Mouse (Mus musculus) cerebellum, postnatal 14 days (tissue): Measurements from ENCODE around the gene Slc5a11.

Experiments used
- DNase-seq, 2 experiments: peaks; one replicate each; pipeline ENCODE4 v3.0.0; 2021; ENCODE audit warnings: mixed read lengths in 2 of 2

The Slc5a11 gene

DNA sequence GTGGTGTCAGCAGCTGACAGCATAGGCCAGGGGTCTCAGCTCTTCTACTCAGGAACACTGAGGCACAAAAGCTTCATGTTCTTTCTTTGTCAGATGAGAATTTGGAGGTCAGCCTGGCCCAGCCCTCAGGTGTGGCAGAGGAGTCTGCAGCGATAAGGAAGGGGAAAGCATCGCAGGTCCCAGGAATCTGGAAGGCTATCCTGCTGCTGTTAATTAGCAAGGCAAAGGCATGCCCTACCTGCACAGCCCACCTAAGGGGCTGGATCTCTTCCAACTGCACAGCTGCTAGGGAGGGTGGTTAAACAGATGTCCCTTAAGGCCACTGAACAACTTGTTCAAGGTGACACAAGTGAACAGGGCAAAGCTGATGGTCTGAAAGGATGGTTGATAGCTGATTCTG, 558 bp downstream of the Slc5a11 start:
- DNase-seq = no peak

DNA sequence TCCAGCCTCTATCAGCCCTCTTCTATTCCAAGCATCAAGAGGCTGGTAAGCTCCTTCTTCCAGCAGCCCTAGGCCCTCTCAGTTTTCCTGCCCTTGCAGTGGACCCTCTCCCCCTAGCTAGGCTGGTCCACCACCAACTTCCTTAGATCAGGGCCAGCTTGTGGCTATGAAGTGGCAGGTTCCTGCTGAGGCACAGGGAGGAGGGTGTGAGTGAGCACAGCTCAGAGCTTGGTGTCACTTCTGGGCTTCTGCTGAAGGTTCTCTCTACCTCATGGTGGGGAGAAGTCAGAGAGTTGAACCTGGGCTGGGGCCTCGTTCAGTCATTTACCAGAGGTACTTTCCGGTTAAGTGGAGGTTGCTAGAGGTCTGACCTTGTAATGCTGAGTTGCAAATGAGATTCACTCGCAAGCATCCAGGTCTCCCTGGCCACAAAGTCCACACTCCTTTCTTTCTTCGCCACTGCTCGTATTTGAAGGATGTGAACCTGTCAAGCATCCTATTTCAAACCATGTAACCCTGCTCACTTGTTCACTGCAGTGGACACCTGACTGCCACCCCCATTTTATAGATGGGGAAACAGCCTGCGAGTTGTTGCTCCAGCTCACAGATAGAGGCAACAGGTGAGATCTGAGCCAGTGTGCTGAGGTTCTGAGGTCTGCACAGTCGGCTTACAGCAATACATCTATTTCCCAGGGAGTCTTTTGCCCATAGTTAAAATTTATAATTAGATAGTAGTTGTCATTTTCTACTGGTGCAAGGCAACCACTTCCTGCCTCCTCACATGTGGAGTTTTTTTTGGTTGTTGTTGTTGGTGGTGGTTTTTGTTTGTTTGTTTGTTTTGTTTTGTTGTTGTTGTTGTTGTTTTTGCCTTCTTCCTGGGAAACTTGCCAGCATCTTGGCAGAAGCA, 3.1 kb downstream of the Slc5a11 start:
- no peak for DNase-seq

DNA sequence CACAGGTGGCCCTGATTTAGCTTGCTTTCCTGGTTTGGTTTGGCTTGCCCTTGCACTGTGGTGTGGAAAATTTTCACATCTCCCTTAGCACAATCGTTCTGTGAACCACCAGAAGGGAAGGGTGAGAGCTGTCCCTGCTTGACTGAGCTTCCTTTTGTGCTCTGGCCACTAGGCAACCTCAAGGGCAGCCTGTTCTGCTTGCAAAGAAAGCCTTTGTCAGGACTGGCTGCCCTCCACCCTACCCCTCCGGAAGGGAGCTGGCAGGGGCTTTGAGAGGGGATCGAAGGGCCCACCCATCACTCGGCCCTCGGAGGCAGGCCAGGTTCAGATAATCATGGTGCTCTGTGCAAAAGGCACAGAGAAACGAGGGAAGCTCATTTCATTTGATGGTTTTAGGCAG, 4.0 kb downstream of the Slc5a11 start:
- DNase-seq = no peak

GRCm38 (mm10) chr7:123219781-123220632, 5.4 kb downstream of the Slc5a11 start:
- no peak for DNase-seq

GRCm38 (mm10) chr7:123220633-123220942, 6.0 kb downstream of the Slc5a11 start:
- DNase-seq = no peak

- DNase-seq = no peak
Observed at GRCm38 (mm10) chr7:123224076-123224475, 9.5 kb downstream of the Slc5a11 start.

GRCm38 (mm10) chr7:123225159-123225558, 10.6 kb downstream of the Slc5a11 start:
- no peak for DNase-seq

DNA sequence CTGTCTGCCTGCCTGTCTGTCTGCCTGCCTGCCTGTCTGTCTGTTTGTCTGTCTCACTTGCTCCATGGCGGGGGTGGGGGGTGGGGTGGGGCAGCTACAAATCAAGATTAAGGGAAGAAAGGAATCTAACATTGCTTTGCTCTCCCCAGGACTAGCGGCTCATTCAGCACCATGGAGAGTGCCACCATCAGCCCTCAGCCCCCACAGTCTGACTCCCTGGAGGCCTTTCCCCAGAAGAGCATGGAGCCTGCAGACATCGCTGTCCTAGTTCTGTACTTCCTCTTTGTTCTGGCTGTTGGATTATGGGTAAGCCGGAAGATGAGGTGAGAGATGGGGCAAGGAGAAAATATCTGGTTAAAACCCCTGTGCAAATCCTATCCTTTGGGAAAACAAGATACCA, 20.9 kb downstream of the Slc5a11 start:
- DNase-seq = no peak

DNA sequence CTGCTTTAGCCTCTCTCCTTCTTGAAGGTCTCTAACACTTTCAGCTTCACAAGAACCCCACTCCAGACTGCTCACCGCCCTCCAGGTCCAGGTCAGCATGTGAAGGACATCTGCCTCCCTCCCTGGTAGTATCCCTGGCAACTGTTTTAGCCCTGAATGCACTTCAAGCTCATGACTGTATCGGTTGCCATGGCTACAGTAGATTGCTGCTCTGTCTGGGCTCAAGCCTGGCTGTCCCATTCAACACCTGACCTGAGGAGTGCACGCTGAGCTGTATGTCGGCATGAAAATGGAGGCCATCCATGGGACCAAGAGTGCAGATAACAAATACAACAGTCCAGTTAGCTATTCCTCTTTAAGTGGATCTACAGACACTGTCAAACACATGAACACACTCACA, 24.0 kb downstream of the Slc5a11 start:
- no peak for DNase-seq

DNA sequence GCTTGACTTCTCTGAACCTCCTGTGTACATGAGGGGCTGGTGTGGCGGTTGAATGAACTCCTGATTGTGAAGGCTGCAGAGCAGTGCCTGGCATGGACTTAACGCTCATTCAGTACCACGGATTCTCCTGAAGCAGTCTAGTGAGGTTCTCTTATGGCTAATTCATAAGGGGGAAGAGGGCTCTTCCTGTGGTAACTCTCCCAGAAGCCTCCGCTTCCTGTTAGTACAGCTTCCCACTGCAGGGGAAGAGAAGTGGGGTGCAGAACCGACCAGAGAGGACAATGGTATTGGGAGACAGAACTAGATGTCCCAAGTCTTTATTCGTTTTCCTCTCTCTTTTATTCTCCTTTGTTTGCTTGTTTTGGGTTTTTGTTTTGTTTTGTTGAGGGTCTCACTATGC, 25.5 kb downstream of the Slc5a11 start:
- DNase-seq = no peak

DNA sequence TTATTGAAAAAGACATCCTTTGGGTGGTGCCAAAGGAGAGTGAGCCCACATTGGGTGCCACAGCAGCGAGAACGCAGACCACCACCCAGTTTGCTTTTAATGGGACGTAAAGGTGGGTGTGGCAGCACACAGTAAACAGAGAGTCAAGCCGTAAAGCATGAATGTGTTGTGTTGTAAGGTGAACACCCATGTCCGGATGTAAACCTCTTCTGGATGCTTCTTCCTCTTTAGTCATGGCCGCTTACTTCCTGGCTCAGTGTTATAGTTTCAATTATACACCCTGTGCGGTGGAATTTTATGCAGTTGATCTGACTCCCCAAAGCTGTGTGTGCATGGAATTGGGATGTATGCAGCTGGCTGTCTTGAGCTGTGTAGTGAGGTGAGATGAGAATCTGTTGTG, 27.7 kb downstream of the Slc5a11 start:
- DNase-seq = no peak

- no peak for DNase-seq
Observed at GRCm38 (mm10) chr7:123244833-123245232, 30.3 kb downstream of the Slc5a11 start.

- no peak for DNase-seq
Observed at GRCm38 (mm10) chr7:123246504-123247084, 32.0 kb downstream of the Slc5a11 start.

GRCm38 (mm10) chr7:123248166-123248565, 33.6 kb downstream of the Slc5a11 start:
- DNase-seq = no peak

GRCm38 (mm10) chr7:123251343-123251742, 36.8 kb downstream of the Slc5a11 start:
- no peak for DNase-seq

DNA sequence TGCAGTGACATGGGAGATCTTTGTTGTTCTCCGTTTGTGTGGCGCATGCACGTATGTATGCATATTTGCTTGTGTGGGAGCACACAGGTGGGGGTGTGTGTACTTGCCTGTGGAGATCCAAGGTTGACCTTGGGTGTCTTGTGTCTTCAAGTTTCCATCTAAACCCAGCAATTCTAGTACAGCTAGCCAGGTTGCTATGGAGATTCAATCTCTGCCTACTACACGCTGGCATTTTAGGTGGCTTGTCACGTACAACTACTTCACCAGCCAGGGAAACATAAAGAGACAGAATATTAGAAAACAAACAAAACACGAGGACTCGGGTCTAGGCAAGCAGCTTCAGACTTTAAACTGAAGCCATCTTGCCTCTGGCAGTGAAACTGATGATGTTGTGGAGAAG, 38.8 kb downstream of the Slc5a11 start:
- no peak for DNase-seq

GRCm38 (mm10) chr7:123254196-123254970, 39.8 kb downstream of the Slc5a11 start:
- no peak for DNase-seq

GRCm38 (mm10) chr7:123258103-123258502, 43.5 kb downstream of the Slc5a11 start:
- no peak for DNase-seq

DNA sequence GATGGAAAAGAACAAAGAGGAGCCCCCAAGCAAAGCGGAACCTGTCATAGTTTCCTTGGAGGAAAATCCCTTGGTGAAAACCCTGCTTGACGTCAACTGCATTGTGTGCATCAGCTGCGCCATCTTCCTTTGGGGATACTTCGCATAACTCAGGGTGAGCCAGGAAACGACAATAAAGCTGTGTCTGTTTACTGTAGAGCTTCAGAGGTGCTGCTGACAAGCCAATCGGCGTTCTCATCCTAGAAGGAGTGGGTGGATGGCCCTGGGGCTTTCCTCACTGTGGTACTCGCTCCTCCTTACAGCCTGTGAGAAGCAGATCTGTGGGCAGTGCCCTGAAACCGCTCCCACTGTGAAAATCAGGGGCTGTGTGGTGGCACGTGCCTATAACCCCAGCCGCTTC, 58.5 kb downstream of the Slc5a11 start:
- no peak for DNase-seq

DNA sequence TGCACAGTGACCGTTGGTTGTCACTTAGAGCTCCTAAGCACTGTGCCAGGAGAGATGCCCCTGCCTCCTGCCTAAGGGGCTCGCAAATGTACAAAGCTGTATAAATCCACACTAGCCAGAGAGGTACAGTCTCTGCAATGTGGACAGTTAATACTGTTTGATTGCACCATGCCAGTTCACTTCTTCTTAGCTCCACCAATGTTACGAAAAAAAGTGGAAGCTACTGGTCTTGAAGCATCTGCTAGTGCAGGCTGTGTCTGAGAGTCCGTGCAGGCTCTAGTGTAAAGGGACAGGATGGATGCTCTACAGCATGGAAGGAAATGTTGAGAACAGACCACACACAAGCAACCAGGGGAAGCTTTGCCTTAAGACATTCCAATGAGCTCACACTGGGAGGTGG, 62.0 kb downstream of the Slc5a11 start:
- no peak for DNase-seq

DNA sequence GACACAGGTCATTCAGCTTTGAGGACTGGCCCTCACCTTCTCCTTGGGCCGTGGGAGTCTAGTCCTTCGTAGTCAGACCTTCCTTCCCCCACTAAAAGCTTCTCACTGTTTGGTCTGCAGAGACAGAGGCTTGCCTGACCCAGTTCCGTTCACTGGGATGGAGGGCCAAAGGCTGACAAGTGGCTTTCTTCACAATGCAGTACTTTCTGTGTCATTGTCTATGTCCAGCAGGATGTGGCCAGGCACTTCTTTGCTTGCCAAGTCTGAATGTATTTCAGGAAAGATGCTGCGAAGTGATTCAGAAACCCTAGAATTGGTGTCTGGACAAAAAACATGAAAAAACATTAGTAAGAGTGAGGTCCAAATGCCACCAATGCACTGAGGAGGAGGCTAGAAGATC, 65.2 kb downstream of the Slc5a11 start:
- DNase-seq = no peak

GRCm38 (mm10) chr7:123283826-123284225, 69.2 kb downstream of the Slc5a11 start:
- DNase-seq = no peak

DNA sequence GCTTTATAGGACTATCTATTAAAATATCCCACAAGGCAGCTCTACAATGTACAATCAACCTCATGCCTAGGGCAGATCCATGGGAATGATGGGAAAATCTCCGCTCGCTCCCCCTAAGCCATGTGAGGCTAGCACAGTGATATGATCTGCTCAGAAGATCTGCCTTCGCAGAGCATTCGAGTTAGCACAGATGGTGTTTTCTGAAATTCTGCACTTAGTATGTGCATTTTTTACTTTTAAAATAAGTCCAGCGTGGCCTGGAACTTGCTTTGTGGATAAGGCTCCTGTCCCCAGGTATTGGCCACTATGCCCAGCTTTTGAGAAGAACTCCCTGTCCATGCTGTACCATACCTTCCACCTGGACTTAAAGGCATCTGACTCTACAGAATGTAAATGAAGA, 71.3 kb downstream of the Slc5a11 start:
- DNase-seq = no peak
